Mouse (Mus musculus) stomach, postnatal 0 days (tissue): ENCODE data around the gene Nxpe2. TPM values are rescaled to one million over a fixed set of nuclear protein-coding genes. Genes with fewer than 3 reads are reported as not detected.
"Not testable (repeated sequence)": the region's sequence is repeated elsewhere in the genome, so short reads cannot be mapped to it uniquely, and the experiment has no call there.

Experiments
- ATAC-seq: fragments of 200-750 bp; cut with Nextera tagmentation; 2 replicates; pipeline ENCODE4 v1.8.0; 2017; ENCODE audit not compliant: low FRiP score, low TSS enrichment
- DNase-seq: peaks from one replicate; pipeline ENCODE4 v3.0.0-alpha.2; 2016; ENCODE audit warnings: low spot score
- H3K27ac ChIP-seq: fragments of 300-500 bp; sonication (generic); replicated peaks from 2 replicates; pipeline ENCODE4 v1.5.1; 2014; ENCODE audit warnings: mild to moderate bottlenecking, control low read depth
- H3K27me3 ChIP-seq: fragments of 300-500 bp; sonication (generic); 2 replicates; pipeline ENCODE4 v1.6.1; 2014; ENCODE audit warnings: low read length; ENCODE audit not compliant: control insufficient read depth, insufficient read depth
- H3K36me3 ChIP-seq: fragments of 300-500 bp; sonication (generic); 2 replicates; pipeline ENCODE4 v1.6.1; 2014; ENCODE audit warnings: low read length, mixed read lengths; ENCODE audit not compliant: control insufficient read depth, insufficient read depth
- H3K4me1 ChIP-seq: fragments of 300-500 bp; sonication (generic); replicated peaks from 2 replicates; pipeline ENCODE4 v1.6.1; 2014; ENCODE audit warnings: antibody characterized with exemption; ENCODE audit not compliant: control insufficient read depth, insufficient read depth
- H3K4me2 ChIP-seq: fragments of 300-500 bp; sonication (generic); replicated peaks from 2 replicates; pipeline ENCODE4 v1.6.1; 2014; ENCODE audit warnings: low read depth, mild to moderate bottlenecking, control low read depth, moderate library complexity
- H3K4me3 ChIP-seq: fragments of 300-500 bp; sonication (generic); 2 replicates; pipeline ENCODE4 v1.5.1; 2014; ENCODE audit warnings: low read depth, low read length, control low read depth
- H3K9ac ChIP-seq: fragments of 300-500 bp; sonication (generic); 2 replicates; pipeline ENCODE4 v1.6.1; 2014; ENCODE audit warnings: mild to moderate bottlenecking, low read length, control low read depth, mixed read lengths
- H3K9me3 ChIP-seq: fragments of 300-500 bp; sonication (generic); 2 replicates; pipeline ENCODE4 v1.6.1; 2016; ENCODE audit warnings: low read length; ENCODE audit not compliant: control insufficient read depth
- CTCF ChIP-seq: IDR thresholded peaks from 2 replicates; pipeline ENCODE4 v1.5.1; 2016; ENCODE audit warnings: antibody characterized with exemption, low read depth, mild to moderate bottlenecking, moderate library complexity
- EP300 ChIP-seq: optimal IDR thresholded peaks from 2 replicates; pipeline ENCODE3; 2016; ENCODE audit warnings: antibody characterized with exemption
- WGBS: fragments of 180-500 bp; shearing (Covaris S2); extraction: QIAGEN DNeasy Blood & Tissue Kit; methylation state at CpG from one replicate; pipeline ENCODE4 v1.1.7; 2014; 5-methylcytosine and 5-hydroxymethylcytosine counted together
- polyA plus RNA-seq: library from polyadenylated mRNA; unstranded; fragments of >200 nt; fragmentation: Nextera tagmentation; extraction: Ambion mirVana; gene quantifications from 2 replicates; pipeline ENCODE4 v1.2.1, GENCODE M21; 2015

The Nxpe2 gene
- polyA plus RNA-seq, 1 experiment from 2014 or later = 0.57 TPM

DNA sequence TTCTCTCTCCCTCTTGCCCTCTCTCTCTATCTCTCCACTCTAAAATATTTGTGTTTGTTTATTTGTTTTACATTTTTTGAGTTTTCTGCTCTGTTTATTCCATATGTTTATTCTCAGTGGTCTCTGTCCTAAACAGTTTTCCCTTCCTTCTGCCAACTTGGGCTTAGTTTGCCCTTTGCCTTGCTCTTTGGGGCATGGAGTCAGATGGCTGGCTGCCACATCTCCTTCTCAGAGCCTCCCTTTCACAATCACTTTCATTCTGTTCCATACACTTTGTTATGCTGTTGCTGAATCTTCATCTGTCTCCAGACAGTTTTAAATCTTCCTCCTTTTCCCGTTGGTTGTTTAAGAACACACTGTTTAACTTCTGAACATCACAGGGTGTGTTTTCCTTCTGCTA is 37.4 kb downstream of the Nxpe2 start:
- WGBS = 67% methylated on average over 1 of the region's 1 CpGs
- H3K36me3 ChIP-seq = no peaks in the 10 kb centered on the region

DNA sequence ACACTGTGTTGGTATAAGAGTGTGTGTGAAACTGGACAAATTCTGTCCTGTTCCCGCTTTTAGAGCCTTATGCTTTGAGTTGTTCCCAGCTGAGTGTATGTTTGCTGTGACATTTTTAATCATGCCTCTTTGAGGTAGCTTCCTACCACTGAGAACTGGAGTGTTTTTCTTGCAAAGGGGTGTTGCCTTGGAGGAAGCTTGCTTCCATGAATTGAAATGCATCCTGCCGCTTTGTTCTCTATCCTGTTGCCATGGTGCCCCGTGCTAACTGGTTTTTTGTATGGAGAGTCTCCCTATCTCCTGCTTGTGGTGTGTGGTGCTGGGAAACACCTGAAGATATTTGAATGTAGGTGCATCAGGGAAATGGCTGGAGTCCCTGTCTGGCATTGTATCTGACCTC is 39.1 kb downstream of the Nxpe2 start:
- WGBS = 50% methylated on average over 3 of the region's 3 CpGs

More for the DNA sequence above, 37.4 kb downstream of the Nxpe2 start:
- Histone ChIP-seq H3K4me3 (no peak overlapping the region), H3K4me1 (no peaks in the 10 kb centered on the region), H3K4me2 (no peak overlapping the region), H3K9ac (no peak overlapping the region), H3K27ac (no peak overlapping the region), H3K27me3 (no peaks in the 10 kb centered on the region), H3K9me3 (no peaks in the 10 kb centered on the region)
- no peak for TF ChIP-seq EP300
- no peak for TF ChIP-seq CTCF
- DNase-seq (no peak), ATAC-seq (no peak)

DNA sequence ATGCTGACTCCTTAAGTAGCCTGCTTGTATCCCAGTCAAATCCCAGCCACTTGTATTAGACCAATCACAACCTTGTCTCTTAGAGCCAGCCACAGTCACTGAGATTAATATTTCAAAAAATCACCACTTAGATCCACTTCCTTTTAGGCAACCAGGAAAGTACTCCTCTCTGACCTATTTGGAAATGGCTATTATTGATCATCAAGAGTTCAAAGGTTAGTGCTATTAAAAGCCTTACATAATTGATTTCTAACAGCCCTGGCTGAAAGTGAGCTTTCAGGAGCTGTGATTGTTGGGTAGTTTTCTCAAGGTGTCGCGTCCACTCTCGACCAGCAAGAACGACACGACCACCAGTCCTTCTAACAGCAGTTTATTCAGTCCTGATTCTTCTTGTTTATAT is 42.0 kb downstream of the Nxpe2 start:
- 52% methylated on average over 5 of the region's 5 CpGs for WGBS
- no peak for ATAC-seq
- TF ChIP-seq EP300 (no peak), CTCF (no peak)

More for the DNA sequence above, 39.1 kb downstream of the Nxpe2 start:
- Histone ChIP-seq H3K27me3 (no peaks in the 10 kb centered on the region), H3K4me3 (no peak overlapping the region), H3K9me3 (no peaks in the 10 kb centered on the region), H3K9ac (no peak overlapping the region), H3K27ac (0 out of 2 replicates have a peak overlapping the region, but pooled peaks have one; percentile 45), H3K4me1 (no peaks in the 10 kb centered on the region), H3K4me2 (no peak overlapping the region), H3K36me3 (no peaks in the 10 kb centered on the region)
- no peak for ATAC-seq
- no peak for TF ChIP-seq CTCF
- TF ChIP-seq EP300 = no peak
- DNase-seq = no peak

DNA sequence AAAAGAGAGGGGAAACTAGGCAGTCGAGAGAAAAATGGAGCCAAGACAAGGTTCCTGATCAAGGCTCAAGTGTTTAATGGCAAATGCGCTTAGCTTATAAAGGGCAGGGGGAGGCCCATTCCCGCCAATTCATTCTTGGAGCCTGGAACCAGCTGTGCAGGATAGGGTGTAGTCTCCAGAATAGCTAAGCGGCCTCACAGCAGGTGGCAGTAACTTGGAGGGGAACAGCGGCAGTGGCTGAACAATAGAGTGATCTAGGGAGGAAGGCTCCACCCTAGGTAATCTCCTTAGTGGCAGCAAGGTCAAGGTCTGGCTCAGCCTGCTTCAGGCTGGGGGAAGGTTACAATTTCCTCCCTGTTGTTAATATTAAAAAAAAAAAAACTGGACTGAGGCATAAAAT is 49.7 kb downstream of the Nxpe2 start:
- ATAC-seq, H3K9me3 ChIP-seq, H3K27me3 ChIP-seq, DNase-seq, H3K27ac ChIP-seq, H3K36me3 ChIP-seq, H3K4me1 ChIP-seq, H3K4me2 ChIP-seq, H3K4me3 ChIP-seq, H3K9ac ChIP-seq: not testable (repeated sequence)
- 41% methylated on average over 5 of the region's 5 CpGs for WGBS
- TF ChIP-seq CTCF = peak; percentile 15; the same call in 1 of the 2 replicates

More for the DNA sequence above, 42.0 kb downstream of the Nxpe2 start:
- Histone ChIP-seq H3K36me3 (no peaks in the 10 kb centered on the region), H3K4me3 (no peak overlapping the region), H3K9me3 (no peaks in the 10 kb centered on the region), H3K4me1 (no peaks in the 10 kb centered on the region), H3K4me2 (no peak overlapping the region), H3K9ac (no peak overlapping the region), H3K27me3 (no peaks in the 10 kb centered on the region), H3K27ac (no peak overlapping the region)
- no peak for DNase-seq

DNA sequence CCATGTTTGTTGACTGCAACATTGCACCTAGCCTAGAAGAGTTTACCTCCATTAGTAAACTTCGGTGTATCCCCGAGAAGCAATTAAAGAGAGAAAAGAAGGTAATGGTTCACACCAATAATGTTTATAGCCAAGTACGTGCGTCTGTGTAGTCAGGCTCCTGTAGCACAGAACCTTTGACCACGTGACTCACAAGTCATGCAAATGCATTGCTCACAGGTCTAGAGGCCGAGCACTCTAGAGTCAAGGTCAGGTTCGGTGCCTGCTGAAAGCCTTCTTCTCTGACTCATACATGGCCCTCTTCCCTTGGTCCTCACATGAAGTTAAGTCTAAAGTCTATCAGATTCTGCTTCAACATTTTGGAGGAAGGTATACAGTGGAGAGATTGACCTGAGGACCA is 54.3 kb downstream of the Nxpe2 start:
- Histone ChIP-seq H3K4me3 (no peak overlapping the region), H3K27me3 (no peaks in the 10 kb centered on the region), H3K4me1 (no peaks in the 10 kb centered on the region), H3K4me2 (no peak overlapping the region), H3K27ac (no peak overlapping the region), H3K9ac (no peak overlapping the region), H3K36me3 (no peaks in the 10 kb centered on the region), H3K9me3 (no peaks in the 10 kb centered on the region)
- ATAC-seq = no peak
- TF ChIP-seq EP300 = no peak
- TF ChIP-seq CTCF = no peak
- no peak for DNase-seq
- WGBS = 82% methylated on average over 7 of the region's 7 CpGs

DNA sequence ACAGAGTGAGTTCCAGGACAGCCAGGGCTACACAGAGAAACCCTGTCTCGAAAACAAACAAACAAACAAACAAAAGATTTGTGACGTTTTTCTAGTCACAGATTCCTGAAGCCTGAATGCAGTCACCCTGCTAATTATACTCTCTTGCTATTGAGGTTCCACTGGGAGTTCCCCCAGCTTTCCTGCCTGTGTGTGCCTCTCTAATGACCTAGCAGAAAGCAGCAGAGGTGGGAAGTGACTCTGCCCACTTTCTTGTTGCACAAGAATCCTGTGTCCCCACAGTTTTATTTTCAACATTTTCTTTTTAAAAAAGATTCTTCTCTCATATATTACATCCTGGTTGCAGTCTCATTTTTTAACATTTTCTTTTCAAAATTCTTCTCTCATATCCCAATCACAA is 58.5 kb downstream of the Nxpe2 start:
- H3K4me1 ChIP-seq = no peaks in the 10 kb centered on the region
- H3K36me3 ChIP-seq = no peaks in the 10 kb centered on the region
- TF ChIP-seq EP300 (no peak), CTCF (no peak)
- H3K9me3 ChIP-seq = no peaks in the 10 kb centered on the region
- H3K27me3 ChIP-seq = no peaks in the 10 kb centered on the region
- no peak for ATAC-seq
- no peak overlapping the region for H3K4me2 ChIP-seq
- WGBS = 45% methylated on average over 2 of the region's 2 CpGs
- H3K9ac ChIP-seq = no peak overlapping the region
- DNase-seq = no peak
- H3K4me3 ChIP-seq = no peak overlapping the region
- no peak overlapping the region for H3K27ac ChIP-seq
